Mouse (Mus musculus) liver, postnatal 0 days (tissue): ENCODE results near the gene Rarres2. TPM values are rescaled to one million over a fixed set of nuclear protein-coding genes. Genes with fewer than 3 reads are reported as not detected.
"Not testable (repeated sequence)": the region's sequence is repeated elsewhere in the genome, so short reads cannot be mapped to it uniquely, and the experiment has no call there.

ENCODE experiments used
- ATAC-seq: fragments of 200-750 bp; cut with Nextera tagmentation; 2 replicates; pipeline ENCODE4 v1.8.0; 2017; ENCODE audit warnings: mild to moderate bottlenecking, moderate library complexity
- DNase-seq: peaks from one replicate; pipeline ENCODE4 v3.0.0-alpha.2; 2016
- H3K27ac ChIP-seq: fragments of 300-500 bp; sonication (generic); 2 replicates; pipeline ENCODE4 v1.5.1; 2014; ENCODE audit warnings: antibody characterized with exemption, moderate library complexity, mild to moderate bottlenecking, low read depth
- H3K27me3 ChIP-seq: fragments of 300-500 bp; sonication (generic); 2 replicates; pipeline ENCODE4 v1.6.1; 2014; ENCODE audit warnings: low read length, control low read depth, mixed read lengths; ENCODE audit not compliant: insufficient read depth
- H3K36me3 ChIP-seq: fragments of 300-500 bp; sonication (generic); replicated peaks from 2 replicates; pipeline ENCODE4 v1.6.1; 2014; ENCODE audit warnings: mild to moderate bottlenecking, control low read depth, low read length, moderate library complexity, mixed read lengths; ENCODE audit not compliant: insufficient read depth
- H3K4me1 ChIP-seq: fragments of 300-500 bp; sonication (generic); 2 replicates; pipeline ENCODE4 v1.6.1; 2014; ENCODE audit warnings: antibody characterized with exemption, mild to moderate bottlenecking, control low read depth; ENCODE audit not compliant: insufficient read depth
- H3K4me2 ChIP-seq: fragments of 300-500 bp; sonication (generic); 2 replicates; pipeline ENCODE4 v1.6.1; 2014; ENCODE audit warnings: low read depth, mild to moderate bottlenecking, low read length, moderate library complexity, mixed read lengths
- H3K4me3 ChIP-seq: fragments of 300-500 bp; sonication (generic); 2 replicates; pipeline ENCODE4 v1.5.1; 2014; ENCODE audit warnings: low read depth, low read length
- H3K9ac ChIP-seq: fragments of 300-500 bp; sonication (generic); replicated peaks from 2 replicates; pipeline ENCODE4 v1.6.1; 2014; ENCODE audit warnings: mild to moderate bottlenecking, moderate library complexity
- H3K9me3 ChIP-seq: fragments of 300-500 bp; sonication (generic); 2 replicates; pipeline ENCODE4 v1.6.1; 2016; ENCODE audit warnings: mild to moderate bottlenecking, control low read depth, low read length, mixed read lengths
- CTCF ChIP-seq: sonication (generic); IDR thresholded peaks from 2 replicates; pipeline ENCODE4 v1.5.1; 2016; ENCODE audit warnings: antibody characterized with exemption, low read depth
- EP300 ChIP-seq: IDR thresholded peaks from 2 replicates; pipeline ENCODE4 v1.6.1; 2016; ENCODE audit warnings: antibody characterized with exemption, low read depth, mild to moderate bottlenecking
- WGBS: fragments of 180-500 bp; shearing (Covaris S2); extraction: QIAGEN DNeasy Blood & Tissue Kit; methylation state at CpG from one replicate; pipeline ENCODE4 v1.1.7; 2014; ENCODE audit not compliant: insufficient replicate concordance; 5-methylcytosine and 5-hydroxymethylcytosine counted together
- polyA plus RNA-seq: library from polyadenylated mRNA; unstranded; fragments of >200 nt; fragmentation: Nextera tagmentation; extraction: Ambion mirVana; gene quantifications from 2 replicates; pipeline ENCODE4 v1.2.1, GENCODE M21; 2015

Gene Rarres2
- polyA plus RNA-seq, 1 experiment from 2014 or later = 485 TPM

DNA sequence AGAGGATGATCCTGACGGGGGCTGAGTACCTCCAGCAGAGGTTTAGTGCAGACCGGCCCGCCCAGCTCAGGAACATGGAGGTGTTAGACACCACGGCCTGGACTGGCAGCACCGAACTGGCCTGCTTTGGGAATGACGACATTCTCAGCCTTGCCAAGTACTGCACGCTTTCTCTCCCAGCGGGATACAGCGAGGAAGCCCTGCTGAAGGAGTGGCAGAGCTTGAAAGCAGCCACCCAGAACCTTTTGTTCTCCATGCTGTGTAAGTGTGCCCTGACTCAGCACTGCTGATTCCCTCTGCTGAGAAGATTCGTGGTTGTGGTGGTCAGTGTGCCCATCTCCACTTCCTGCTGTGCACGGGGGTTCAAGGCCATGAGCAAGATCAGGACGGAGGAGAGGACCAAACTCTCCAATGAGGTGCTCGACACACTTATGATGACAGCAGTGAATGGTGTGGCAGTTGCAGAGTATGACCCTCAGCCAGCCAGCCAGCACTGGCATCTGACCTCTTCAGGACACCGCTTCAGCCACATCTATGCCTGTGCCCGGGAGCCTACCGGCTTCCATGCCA, 42.6 kb downstream of the Rarres2 start:
- no peaks in the 10 kb centered on the region for H3K36me3 ChIP-seq
- no peak overlapping the region for H3K4me3 ChIP-seq
- no peaks in the 10 kb centered on the region for H3K27me3 ChIP-seq
- H3K9ac ChIP-seq = no peak overlapping the region
- no peak overlapping the region for H3K4me2 ChIP-seq
- H3K9me3 ChIP-seq = no peaks in the 10 kb centered on the region
- ATAC-seq (no peak), DNase-seq (no peak)
- WGBS = 67% methylated on average over 16 of the region's 16 CpGs
- TF ChIP-seq CTCF = no peak
- TF ChIP-seq EP300 = no peak
- no peaks in the 10 kb centered on the region for H3K4me1 ChIP-seq
- no peak overlapping the region for H3K27ac ChIP-seq

DNA sequence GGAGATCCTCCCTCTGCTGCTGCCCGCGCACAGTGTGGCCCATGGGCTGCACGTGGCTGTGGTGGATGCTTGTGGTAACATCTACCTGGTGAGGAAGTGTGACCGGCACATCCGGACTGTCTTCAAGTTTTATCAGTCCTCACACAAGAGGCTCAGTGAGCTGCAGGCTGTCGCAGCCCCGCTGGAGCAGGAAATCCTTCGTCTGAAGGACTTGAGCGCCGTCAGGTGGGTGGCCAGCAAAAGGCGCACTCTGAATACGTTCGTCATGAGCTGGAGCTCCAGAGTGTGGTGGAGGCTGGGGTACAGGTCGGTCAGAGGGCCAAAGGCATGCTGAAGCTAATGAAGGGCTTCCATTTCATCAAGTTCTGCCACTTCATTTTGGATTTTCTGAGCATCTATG, 43.3 kb downstream of the Rarres2 start:
- ATAC-seq (no peak), DNase-seq (no peak)
- TF ChIP-seq EP300 (no peak), CTCF (peak; percentile 36; the same call in 1 of the 2 replicates)
- Histone ChIP-seq H3K27me3 (no peaks in the 10 kb centered on the region), H3K9ac (no peak overlapping the region), H3K4me1 (no peaks in the 10 kb centered on the region), H3K9me3 (no peaks in the 10 kb centered on the region), H3K4me2 (no peak overlapping the region), H3K27ac (no peak overlapping the region), H3K4me3 (no peak overlapping the region), H3K36me3 (no peaks in the 10 kb centered on the region)
- 46% methylated on average over 14 of the region's 14 CpGs for WGBS

DNA sequence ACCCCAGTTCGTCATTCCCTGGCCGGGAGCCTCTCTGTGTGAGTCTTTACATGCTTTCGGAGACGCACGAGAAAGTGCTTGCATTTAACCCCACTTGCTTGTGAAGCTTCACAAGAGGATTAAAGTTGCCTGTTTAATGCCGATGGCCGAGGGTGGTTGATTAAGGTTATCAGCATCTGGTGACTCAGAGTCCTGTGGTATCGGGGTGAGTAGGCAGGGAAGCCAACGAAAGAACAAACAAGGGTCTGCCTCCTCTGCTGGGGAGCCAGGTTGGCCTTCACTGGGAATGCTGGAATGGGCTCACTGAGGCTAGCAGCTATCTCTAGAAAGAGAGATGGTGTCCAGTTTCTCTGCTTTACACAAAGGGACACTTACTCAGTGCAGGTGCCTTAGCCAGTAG, 44.7 kb downstream of the Rarres2 start:
- Histone ChIP-seq H3K4me1 (no peaks in the 10 kb centered on the region), H3K27ac (no peak overlapping the region), H3K27me3 (no peaks in the 10 kb centered on the region), H3K36me3 (no peaks in the 10 kb centered on the region), H3K4me3 (no peak overlapping the region), H3K9ac (no peak overlapping the region), H3K4me2 (no peak overlapping the region), H3K9me3 (no peaks in the 10 kb centered on the region)
- no peak for TF ChIP-seq EP300
- TF ChIP-seq CTCF = no peak
- WGBS = 75% methylated on average over 9 of the region's 9 CpGs
- no peak for DNase-seq
- no peak for ATAC-seq

DNA sequence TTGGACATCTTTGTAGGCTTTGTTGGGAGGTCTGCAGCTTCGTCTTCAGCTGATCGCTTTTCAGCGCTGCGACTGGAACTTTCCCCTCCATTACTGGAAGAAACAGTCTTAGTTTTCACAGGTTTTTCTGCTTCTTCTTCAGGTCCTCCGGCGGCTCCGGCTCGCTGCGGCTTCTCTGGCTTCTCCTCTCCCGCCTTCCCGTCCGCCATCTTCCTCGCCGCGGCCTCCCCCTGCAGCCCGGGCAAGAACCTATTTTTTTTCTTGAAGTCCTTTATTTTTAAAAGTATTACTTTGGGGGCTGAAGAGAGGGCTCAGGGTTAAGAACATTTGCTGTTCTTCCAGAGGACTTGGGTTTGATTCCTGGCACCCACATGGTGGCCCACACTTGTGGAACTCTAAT, 47.7 kb downstream of the Rarres2 start:
- H3K27me3 ChIP-seq, H3K4me2 ChIP-seq, H3K36me3 ChIP-seq, DNase-seq, H3K4me3 ChIP-seq, ATAC-seq, H3K9me3 ChIP-seq, H3K9ac ChIP-seq, H3K4me1 ChIP-seq, H3K27ac ChIP-seq: not testable (repeated sequence)
- 93% methylated on average over 13 of the region's 16 CpGs for WGBS

Other genes starting within 250 kb of the Rarres2 start
- gene Krba1, start 177.2 kb downstream of the Rarres2 start, polyA plus RNA-seq = 1.9 and 2.2 TPM in 2 replicates
- gene Zfp467, start 127.0 kb downstream of the Rarres2 start, polyA plus RNA-seq = 4.9 TPM in 2 replicates
- 0.01 and 0.06 TPM in 2 replicates for gene Sspo, start 124.6 kb downstream of the Rarres2 start, polyA plus RNA-seq
- gene Atp6v0e2, start 35.2 kb downstream of the Rarres2 start, polyA plus RNA-seq = 1.1 and 1.2 TPM in 2 replicates
- gene Lrrc61, start 18.0 kb downstream of the Rarres2 start, polyA plus RNA-seq = 2.4 and 2.7 TPM in 2 replicates
- not detected in 2 replicates for gene Gm45021, start 16.8 kb upstream of the Rarres2 start, polyA plus RNA-seq
- gene Repin1, start 21.1 kb upstream of the Rarres2 start, polyA plus RNA-seq = 14.4 and 14.8 TPM in 2 replicates
- not detected in 2 replicates for gene Gm44965, start 21.2 kb upstream of the Rarres2 start, polyA plus RNA-seq
- 0.93 and 1.8 TPM in 2 replicates for gene Zfp775, start 29.3 kb upstream of the Rarres2 start, polyA plus RNA-seq
- 0.16 and 0.20 TPM in 2 replicates for gene AI854703, start 54.0 kb upstream of the Rarres2 start, polyA plus RNA-seq
- 1.1 TPM in 2 replicates for gene Gimap8, start 74.4 kb upstream of the Rarres2 start, polyA plus RNA-seq
- gene Gimap9, start 103.3 kb upstream of the Rarres2 start, polyA plus RNA-seq = 10.2 and 10.9 TPM in 2 replicates
- 13.5 and 14.5 TPM in 2 replicates for gene Gimap4, start 111.8 kb upstream of the Rarres2 start, polyA plus RNA-seq
- gene Gimap6, start 135.4 kb upstream of the Rarres2 start, polyA plus RNA-seq = 12.2 and 12.5 TPM in 2 replicates
- 1.1 TPM in 1 of 2 replicates, not detected in the other for gene Gm28053, start 145.8 kb upstream of the Rarres2 start, polyA plus RNA-seq
- gene Gimap7, start 145.8 kb upstream of the Rarres2 start, polyA plus RNA-seq = 0.59 and 0.65 TPM in 2 replicates
- gene Gimap1, start 166.3 kb upstream of the Rarres2 start, polyA plus RNA-seq = 9.2 and 10.0 TPM in 2 replicates
- 4.7 and 5.9 TPM in 2 replicates for gene Gimap5, start 173.4 kb upstream of the Rarres2 start, polyA plus RNA-seq
- 0.75 and 0.82 TPM in 2 replicates for gene Gimap3, start 198.1 kb upstream of the Rarres2 start, polyA plus RNA-seq